Mouse (Mus musculus): Measurements from ENCODE around the gene Cbx1.

- TF ChIP-seq CTCF (IDR thresholded peaks at IDR 0.05; ENCODE audit: low read depth) (no peak), EP300 (optimal IDR thresholded peaks at IDR 0.05) (no peak)
These were observed 29.3 kb downstream of the Cbx1 start for GRCm38 (mm10) chr11:96818128-96818710.

Data from stomach, postnatal 0 days (tissue).